Mouse (Mus musculus) adrenal gland, adult 2 months (tissue): ENCODE data around the gene Gabarapl2. TPM values are rescaled to one million over a fixed set of nuclear protein-coding genes. Genes with fewer than 3 reads are reported as not detected.
A peak's percentile ranks its signal among the peaks of the same experiment; 100 is the strongest.

Source experiments
- DNase-seq: peaks from one replicate; pipeline ENCODE4 v3.0.0; 2021
- long read RNA-seq: library from polyadenylated mRNA; stranded (forward); transcript quantifications from one replicate; pipeline ENCODE4 v2.0.0, GENCODE M21; 2021
- polyA plus RNA-seq: library from polyadenylated mRNA; depleted of rRNA; stranded (reverse); fragments of >200 nt; gene quantifications from 2 replicates; pipeline ENCODE4 v1.2.3, GENCODE M21; 2012; rRNA removed
- total RNA-seq, 2 experiments: library from RNA; stranded (reverse); gene quantifications; 2 replicates each; pipeline ENCODE4 v1.2.3; 2021

The Gabarapl2 gene
- 100 to 1,000 TPM; 124 to 166 TPM for total RNA-seq
- polyA plus RNA-seq, result 15.0 and 15.4 TPM in 2 replicates
- long read RNA-seq, transcript Gabarapl2-201 (4 exons, 1,677 nt), result major isoform, 158 of 160 reads
- long read RNA-seq, partial matches to known transcripts, result 2 of 160 reads
- long read RNA-seq, other reads (novel, unspliced or antisense), result 0 of 160 reads

- DNase-seq, result peak; percentile 98
Measured at GRCm38 (mm10) chr8:111940171-111941100, at the start of gene Gabarapl2. Gene Gabarapl2, plus strand, starts transcription at chr8:111940703.

GRCm38 (mm10) chr8:111890911-111891303 lies 49.6 kb upstream of the Gabarapl2 start:
- no peak for DNase-seq

GRCm38 (mm10) chr8:111891983-111892382 lies 48.5 kb upstream of the Gabarapl2 start:
- no peak for DNase-seq

GRCm38 (mm10) chr8:111892615-111893014 lies 47.9 kb upstream of the Gabarapl2 start:
- DNase-seq, result no peak

- no peak for DNase-seq
Measured at GRCm38 (mm10) chr8:111894955-111895354, 45.5 kb upstream of the Gabarapl2 start.

- DNase-seq, result no peak
Measured at GRCm38 (mm10) chr8:111898586-111898985, 41.9 kb upstream of the Gabarapl2 start.

GRCm38 (mm10) chr8:111902080-111902479 lies 38.4 kb upstream of the Gabarapl2 start:
- no peak for DNase-seq

GRCm38 (mm10) chr8:111905500-111906121 lies 34.9 kb upstream of the Gabarapl2 start:
- DNase-seq, result no peak

GRCm38 (mm10) chr8:111909621-111910450 lies 30.7 kb upstream of the Gabarapl2 start, which contains the start of gene Chst5:
Gene Chst5, minus strand, starts transcription at chr8:111910447.
- DNase-seq, result no peak

GRCm38 (mm10) chr8:111911572-111911971 lies 28.9 kb upstream of the Gabarapl2 start:
- DNase-seq, result no peak

GRCm38 (mm10) chr8:111912860-111913432 lies 27.6 kb upstream of the Gabarapl2 start:
- DNase-seq, result no peak

GRCm38 (mm10) chr8:111919663-111920062 lies 20.8 kb upstream of the Gabarapl2 start:
- DNase-seq, result no peak

- DNase-seq, result no peak
Measured at GRCm38 (mm10) chr8:111920971-111921370, 19.5 kb upstream of the Gabarapl2 start.

- DNase-seq, result peak; percentile 69
Measured at GRCm38 (mm10) chr8:111923383-111923804, 17.1 kb upstream of the Gabarapl2 start.

- DNase-seq, result no peak
Measured at GRCm38 (mm10) chr8:111924976-111925375, 15.5 kb upstream of the Gabarapl2 start.

GRCm38 (mm10) chr8:111929648-111930344 lies 10.7 kb upstream of the Gabarapl2 start:
- no peak for DNase-seq

GRCm38 (mm10) chr8:111931721-111932120 lies 8.8 kb upstream of the Gabarapl2 start:
- DNase-seq, result no peak

- peak; percentile 73 for DNase-seq
Measured at GRCm38 (mm10) chr8:111932580-111933336, 7.7 kb upstream of the Gabarapl2 start.

GRCm38 (mm10) chr8:111933348-111934076 lies 7.0 kb upstream of the Gabarapl2 start, which contains the start of gene Tmem231:
Gene Tmem231, minus strand, starts transcription at chr8:111933881.
- peak; percentile 94 for DNase-seq
